Mouse (Mus musculus) forebrain, postnatal 0 days (tissue): ENCODE measurements around the gene Sh2d3c. TPM values are rescaled to one million over a fixed set of nuclear protein-coding genes. Genes with fewer than 3 reads are reported as not detected.

Experiments
- ATAC-seq: fragments of 200-750 bp; cut with Nextera tagmentation; 2 replicates; pipeline ENCODE4 v1.8.0; 2017; ENCODE audit warnings: mild to moderate bottlenecking, moderate library complexity
- DNase-seq: peaks from one replicate; pipeline ENCODE4 v3.0.0-alpha.2; 2015
- H3K27ac ChIP-seq: fragments of 300-500 bp; sonication (generic); 2 replicates; pipeline ENCODE4 v1.5.1; 2014; ENCODE audit warnings: low read depth, mild to moderate bottlenecking, antibody characterized with exemption, low read length, moderate library complexity, mixed read lengths
- H3K27me3 ChIP-seq: fragments of 300-500 bp; sonication (generic); 2 replicates; pipeline ENCODE4 v1.6.1; 2014; ENCODE audit warnings: mild to moderate bottlenecking, low read length, mixed read lengths; ENCODE audit not compliant: insufficient read depth
- H3K36me3 ChIP-seq: fragments of 300-500 bp; sonication (generic); 2 replicates; pipeline ENCODE4 v1.6.1; 2014; ENCODE audit warnings: mild to moderate bottlenecking, moderate library complexity; ENCODE audit not compliant: insufficient read depth
- H3K4me1 ChIP-seq: fragments of 300-500 bp; sonication (generic); 2 replicates; pipeline ENCODE4 v1.6.1; 2014; ENCODE audit warnings: antibody characterized with exemption; ENCODE audit not compliant: insufficient read depth
- H3K4me2 ChIP-seq: fragments of 300-500 bp; sonication (generic); 2 replicates; pipeline ENCODE4 v1.6.1; 2014; ENCODE audit warnings: low read depth, mild to moderate bottlenecking, moderate library complexity
- H3K4me3 ChIP-seq: fragments of 300-500 bp; sonication (generic); 2 replicates; pipeline ENCODE4 v1.5.1; 2014; ENCODE audit warnings: low read depth, low read length, mixed read lengths
- H3K9ac ChIP-seq: fragments of 300-500 bp; sonication (generic); 2 replicates; pipeline ENCODE4 v1.6.1; 2014; ENCODE audit warnings: mild to moderate bottlenecking
- H3K9me3 ChIP-seq: fragments of 300-500 bp; sonication (generic); 2 replicates; pipeline ENCODE4 v1.6.1; 2016; ENCODE audit warnings: low read length
- CTCF ChIP-seq: sonication (generic); IDR thresholded peaks from 2 replicates; pipeline ENCODE4 v1.5.1; 2016; ENCODE audit warnings: antibody characterized with exemption, control low read depth, low read depth
- WGBS: fragments of 180-500 bp; shearing (Covaris S2); extraction: QIAGEN DNeasy Blood & Tissue Kit; methylation state at CpG from one replicate; pipeline ENCODE4 v1.1.7; 2014; 5-methylcytosine and 5-hydroxymethylcytosine counted together
- polyA plus RNA-seq: library from polyadenylated mRNA; unstranded; fragments of >200 nt; fragmentation: Nextera tagmentation; extraction: Ambion mirVana; gene quantifications from 2 replicates; pipeline ENCODE4 v1.2.1, GENCODE M21; 2015
- total RNA-seq: library from RNA; depleted of rRNA; stranded (reverse); fragments of >200 nt; gene quantifications from 2 replicates; pipeline ENCODE4 v1.2.3, GENCODE M21; 2014

Sh2d3c gene
- total and polyA plus RNA-seq, 2 experiments from 2014 or later, result 24.1 to 48.9 TPM

DNA sequence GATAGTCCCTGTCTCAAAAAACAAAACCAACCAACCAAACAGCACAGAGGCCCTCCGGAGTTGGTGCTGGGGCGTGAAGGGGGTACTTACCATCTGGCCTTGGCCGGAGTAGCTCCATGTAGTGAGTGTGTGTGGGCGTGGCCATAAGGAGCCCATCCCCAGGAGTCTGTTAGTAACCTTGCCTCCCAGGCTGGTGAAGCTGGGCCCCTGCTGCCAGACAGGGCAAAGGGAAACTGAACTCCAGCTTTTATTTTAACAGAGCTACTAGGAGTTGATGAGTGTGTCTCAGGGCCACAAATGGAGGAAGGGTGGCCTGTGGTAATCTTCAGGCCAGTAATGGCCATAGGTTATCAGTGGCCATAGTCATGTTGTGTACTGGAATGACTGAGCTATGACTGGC lies 13.6 kb downstream of the Sh2d3c start:
- H3K27me3 ChIP-seq, result no peaks in the 10 kb centered on the region
- TF ChIP-seq CTCF, result no peak
- H3K36me3 ChIP-seq, result no peaks in the 10 kb centered on the region
- no peaks in the 10 kb centered on the region for H3K9me3 ChIP-seq
- no peak overlapping the region for H3K27ac ChIP-seq
- H3K9ac ChIP-seq, result no peak overlapping the region
- no peak overlapping the region for H3K4me3 ChIP-seq
- no peak for DNase-seq
- ATAC-seq, result no peak
- 48% methylated on average over 4 of the region's 4 CpGs for WGBS
- no peaks in the 10 kb centered on the region for H3K4me1 ChIP-seq
- no peak overlapping the region for H3K4me2 ChIP-seq

DNA sequence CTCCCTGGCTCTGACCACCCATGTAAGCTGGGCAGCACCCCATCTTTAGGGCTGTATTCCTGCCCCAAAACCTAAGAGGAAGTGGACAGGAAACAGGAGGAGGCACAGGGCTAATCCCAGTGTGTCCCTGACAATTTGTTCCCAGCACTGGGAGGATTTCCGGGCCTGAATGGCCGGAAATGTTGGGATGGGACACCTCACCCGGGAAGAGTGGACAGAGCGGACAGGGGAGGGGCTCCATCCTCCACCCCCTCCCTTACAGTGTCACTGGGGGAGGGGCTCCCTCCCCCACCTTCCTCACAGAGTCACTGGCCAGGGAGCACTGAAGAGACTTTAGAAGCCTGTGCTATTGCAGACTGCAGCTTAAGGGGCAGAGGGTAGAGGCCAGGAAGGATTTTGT lies 14.1 kb downstream of the Sh2d3c start:
- H3K4me3 ChIP-seq, result no peak overlapping the region
- H3K4me1 ChIP-seq, result peaks cover 3% of the 10 kb centered on the region; the same call in 1 of the 2 replicates
- H3K27me3 ChIP-seq, result no peaks in the 10 kb centered on the region
- no peak overlapping the region for H3K27ac ChIP-seq
- ATAC-seq (no peak), DNase-seq (no peak)
- no peak for TF ChIP-seq CTCF
- no peaks in the 10 kb centered on the region for H3K9me3 ChIP-seq
- no peak overlapping the region for H3K4me2 ChIP-seq
- WGBS, result 68% methylated on average over 4 of the region's 4 CpGs
- no peak overlapping the region for H3K9ac ChIP-seq
- no peaks in the 10 kb centered on the region for H3K36me3 ChIP-seq

DNA sequence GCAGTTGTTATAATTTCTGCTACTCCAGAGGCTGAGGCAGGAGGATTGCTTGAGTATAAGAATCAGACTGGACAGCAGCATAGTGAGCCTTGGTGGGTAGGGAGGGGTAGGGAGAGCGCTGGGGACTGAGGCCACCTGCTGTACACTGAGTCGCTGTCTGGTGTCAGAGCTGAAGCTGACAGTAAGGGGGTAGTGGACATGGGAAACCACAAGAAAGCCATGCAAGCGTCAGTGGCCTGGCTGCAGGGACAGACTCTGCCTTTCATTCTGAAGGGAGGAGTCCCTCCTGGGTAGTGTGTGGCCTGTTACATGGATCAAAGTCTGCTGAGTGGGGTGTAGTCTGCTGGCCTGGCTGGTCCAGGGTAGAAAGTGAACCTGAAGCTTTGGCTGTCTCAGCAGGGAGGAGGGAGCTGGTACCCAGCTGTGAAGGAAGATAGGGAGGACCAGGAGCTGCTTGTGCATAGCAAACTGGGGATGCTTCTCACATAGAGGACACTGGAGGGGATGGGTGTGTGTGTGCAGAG lies 15.5 kb downstream of the Sh2d3c start:
- 42% methylated on average over 3 of the region's 3 CpGs for WGBS
- DNase-seq, result no peak
- Histone ChIP-seq H3K36me3 (no peaks in the 10 kb centered on the region), H3K4me3 (no peak overlapping the region), H3K4me2 (no peak overlapping the region), H3K27ac (no peak overlapping the region), H3K9ac (no peak overlapping the region), H3K4me1 (peaks cover 8% of the 10 kb centered on the region; the same call in 1 of the 2 replicates), H3K27me3 (no peaks in the 10 kb centered on the region), H3K9me3 (no peaks in the 10 kb centered on the region)
- ATAC-seq, result no peak
- TF ChIP-seq CTCF, result no peak

DNA sequence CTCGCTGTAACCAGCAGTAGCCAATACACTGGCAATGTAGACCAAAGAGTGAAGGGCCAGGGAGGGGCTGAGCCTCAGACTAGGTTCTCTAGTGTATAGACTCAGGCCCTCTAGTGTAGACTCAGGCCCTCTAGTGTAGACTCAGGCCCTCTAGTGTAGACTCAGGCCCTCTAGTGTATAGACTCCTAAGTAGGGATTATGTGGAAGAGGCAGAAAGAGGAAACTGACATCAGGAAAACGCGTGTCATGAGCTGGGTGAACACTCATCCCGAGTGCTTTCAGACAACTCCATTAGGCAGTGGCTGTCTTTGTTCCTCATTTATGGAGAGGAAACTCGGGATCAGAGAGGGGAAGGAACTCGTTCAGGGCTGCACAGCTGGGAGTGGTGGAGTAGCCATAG lies 16.2 kb downstream of the Sh2d3c start:
- Histone ChIP-seq H3K27me3 (no peaks in the 10 kb centered on the region), H3K4me1 (peaks cover 8% of the 10 kb centered on the region; the same call in 1 of the 2 replicates), H3K4me2 (no peak overlapping the region), H3K4me3 (no peak overlapping the region), H3K27ac (no peak overlapping the region), H3K9ac (no peak overlapping the region), H3K9me3 (no peaks in the 10 kb centered on the region), H3K36me3 (no peaks in the 10 kb centered on the region)
- no peak for ATAC-seq
- 0 out of 2 replicates have a peak, but pooled peaks have one; percentile 3 for TF ChIP-seq CTCF
- DNase-seq, result no peak
- WGBS, result 54% methylated on average over 6 of the region's 6 CpGs

DNA sequence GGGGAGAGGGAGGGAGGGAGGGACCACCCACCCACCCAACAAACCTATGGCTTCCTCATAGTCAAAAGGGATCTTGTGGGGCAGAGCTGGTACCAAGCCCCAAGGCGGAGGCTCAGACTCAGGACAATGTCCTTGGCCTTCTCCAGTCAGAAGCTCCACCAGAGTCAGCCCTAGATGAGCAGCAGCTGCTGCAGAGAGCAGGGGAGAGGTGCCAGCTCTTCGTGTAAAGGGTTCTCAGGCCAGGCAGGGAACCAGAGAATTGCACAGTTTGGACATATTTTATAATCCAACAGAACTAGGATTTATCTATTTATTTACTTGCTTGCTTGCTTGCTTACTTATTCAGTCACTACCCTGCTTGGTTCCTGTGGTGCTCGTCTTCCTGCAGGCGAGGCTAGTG lies 18.5 kb downstream of the Sh2d3c start:
- ATAC-seq, result no peak
- Histone ChIP-seq H3K4me3 (no peak overlapping the region), H3K27me3 (no peaks in the 10 kb centered on the region), H3K9ac (no peak overlapping the region), H3K9me3 (no peaks in the 10 kb centered on the region), H3K4me2 (no peak overlapping the region), H3K36me3 (peaks cover 2% of the 10 kb centered on the region; the same call in 1 of the 2 replicates), H3K27ac (no peak overlapping the region), H3K4me1 (peaks cover 8% of the 10 kb centered on the region; the same call in 1 of the 2 replicates)
- no peak for TF ChIP-seq CTCF
- WGBS, result 64% methylated on average over 4 of the region's 4 CpGs
- no peak for DNase-seq

DNA sequence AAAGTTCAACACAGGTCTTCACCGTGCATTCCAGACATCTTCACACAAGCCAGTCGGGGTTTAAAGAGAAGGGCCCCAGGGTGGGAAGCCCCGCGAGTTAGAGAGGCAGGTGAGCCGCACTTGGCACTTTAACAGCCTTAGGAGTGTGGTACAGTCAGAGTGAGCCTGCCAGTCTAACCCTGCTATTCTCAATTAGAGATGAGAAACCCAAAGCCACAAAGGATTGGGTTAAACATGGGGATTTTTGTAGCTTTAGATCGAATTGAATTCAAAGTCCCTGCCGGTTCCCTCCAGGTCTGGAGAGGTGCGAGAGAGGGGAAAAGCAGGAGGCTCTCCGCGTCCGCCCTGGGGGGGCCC lies 20.0 kb downstream of the Sh2d3c start, which contains the start of gene 6330409D20Rik:
Gene 6330409D20Rik (minus strand): TSS at position 101 of the 357 bp plus-strand sequence.
- no peak for TF ChIP-seq CTCF
- no peak for DNase-seq
- Histone ChIP-seq H3K4me3 (peak within 1 kb of the TSS; percentile 89), H3K36me3 (peaks cover 18% of the 10 kb centered on the region), H3K9ac (peak within 1 kb of the TSS; percentile 92), H3K4me2 (peak within 1 kb of the TSS; percentile 72), H3K27me3 (no peaks in the 10 kb centered on the region), H3K27ac (peak within 1 kb of the TSS; percentile 86), H3K9me3 (no peaks in the 10 kb centered on the region), H3K4me1 (peaks cover 8% of the 10 kb centered on the region; the same call in 1 of the 2 replicates)
- ATAC-seq, result no peak
- WGBS, result 9% methylated on average over 11 of the region's 11 CpGs

- DNase-seq (peak; percentile 82), ATAC-seq (peak; percentile 52)
- peak overlapping the region; percentile 89 for H3K4me3 ChIP-seq
- no peak for TF ChIP-seq CTCF
- H3K9ac ChIP-seq, result peak overlapping the region; percentile 92
- peak overlapping the region; percentile 86 for H3K27ac ChIP-seq
- H3K36me3 ChIP-seq, result peaks cover 25% of the 10 kb centered on the region
- no peaks in the 10 kb centered on the region for H3K9me3 ChIP-seq
- peaks cover 8% of the 10 kb centered on the region; the same call in 1 of the 2 replicates for H3K4me1 ChIP-seq
- WGBS, result 11% methylated on average over 57 of the region's 58 CpGs
- no peaks in the 10 kb centered on the region for H3K27me3 ChIP-seq
- H3K4me2 ChIP-seq, result peak overlapping the region; percentile 72
These were observed 20.7 kb downstream of the Sh2d3c start for GRCm38 (mm10) chr2:32741273-32742172.
